Mouse (Mus musculus): Measurements from ENCODE around the gene AU022252. TPM values are rescaled to one million over a fixed set of nuclear protein-coding genes. Genes with fewer than 3 reads are reported as not detected.

The AU022252 gene
- total RNA-seq, 2 experiments from 2014 or later: 20.8 to 26.1 TPM

- DNase-seq (ENCODE audit: low spot score in 2 of 2): no peak
Observed at GRCm38 (mm10) chr4:119245556-119245955, 13.0 kb upstream of the AU022252 start.

GRCm38 (mm10) chr4:119244468-119245240 lies 12.1 kb upstream of the AU022252 start:
- no peak for DNase-seq (ENCODE audit: low spot score in 2 of 2)

- DNase-seq (ENCODE audit: low spot score in 2 of 2): no peak
Observed at GRCm38 (mm10) chr4:119242571-119242970, 10.1 kb upstream of the AU022252 start.

GRCm38 (mm10) chr4:119241664-119242063 lies 9.2 kb upstream of the AU022252 start:
- no peak for DNase-seq (ENCODE audit: low spot score in 2 of 2)

GRCm38 (mm10) chr4:119239181-119239682 lies 6.7 kb upstream of the AU022252 start:
- no peak for DNase-seq (ENCODE audit: low spot score in 2 of 2)

- DNase-seq (ENCODE audit: low spot score in 2 of 2): no peak
Observed at GRCm38 (mm10) chr4:119238661-119239060, 6.1 kb upstream of the AU022252 start.

- no peak for DNase-seq (ENCODE audit: low spot score in 2 of 2)
Observed at GRCm38 (mm10) chr4:119234348-119234747, 1.8 kb upstream of the AU022252 start.

- no peak for DNase-seq (ENCODE audit: low spot score in 2 of 2)
Observed at GRCm38 (mm10) chr4:119233256-119233901, 867 bp upstream of the AU022252 start.

- no peak for DNase-seq (ENCODE audit: low spot score in 2 of 2)
Observed at GRCm38 (mm10) chr4:119226751-119227150, 5.8 kb downstream of the AU022252 start.

- no peak for DNase-seq (ENCODE audit: low spot score in 2 of 2)
Observed at GRCm38 (mm10) chr4:119225719-119226118, 6.8 kb downstream of the AU022252 start.

- DNase-seq (ENCODE audit: low spot score in 2 of 2): no peak
Observed at GRCm38 (mm10) chr4:119224534-119224933, 8.0 kb downstream of the AU022252 start.

GRCm38 (mm10) chr4:119223696-119224095 lies 8.8 kb downstream of the AU022252 start:
- DNase-seq (ENCODE audit: low spot score in 2 of 2): no peak

GRCm38 (mm10) chr4:119218169-119218568 lies 14.3 kb downstream of the AU022252 start, which contains the start of gene Tmem269:
Gene Tmem269 (minus strand): TSS chr4:119218217.
- no peak for DNase-seq (ENCODE audit: low spot score in 2 of 2)

GRCm38 (mm10) chr4:119216667-119217066 lies 15.8 kb downstream of the AU022252 start:
- no peak for DNase-seq (ENCODE audit: low spot score in 2 of 2)

- peak in 1 of 2 experiments; percentile 38 for DNase-seq (ENCODE audit: low spot score in 2 of 2)
Observed at GRCm38 (mm10) chr4:119204672-119205071, 27.8 kb downstream of the AU022252 start.

- DNase-seq (ENCODE audit: low spot score in 2 of 2): no peak
Observed at GRCm38 (mm10) chr4:119198105-119198504, 34.4 kb downstream of the AU022252 start.

- no peak for DNase-seq (ENCODE audit: low spot score in 2 of 2)
Observed at GRCm38 (mm10) chr4:119195582-119196320, 36.8 kb downstream of the AU022252 start.

GRCm38 (mm10) chr4:119194909-119195581 lies 37.5 kb downstream of the AU022252 start, which contains the start of gene Svbp:
Gene Svbp (plus strand): TSS chr4:119195306.
- DNase-seq (ENCODE audit: low spot score in 2 of 2): peak; percentile 79 to 88

- no peak for DNase-seq (ENCODE audit: low spot score in 2 of 2)
Observed at GRCm38 (mm10) chr4:119192757-119193156, 39.8 kb downstream of the AU022252 start.

GRCm38 (mm10) chr4:119191273-119191672 lies 41.2 kb downstream of the AU022252 start:
- DNase-seq (ENCODE audit: low spot score in 2 of 2): no peak

- DNase-seq (ENCODE audit: low spot score in 2 of 2): no peak
Observed at GRCm38 (mm10) chr4:119190618-119191017, 41.9 kb downstream of the AU022252 start.

Measured in adrenal gland, postnatal 4 days (tissue).